Mouse (Mus musculus): Measurements from ENCODE around the gene Sox10. TPM values are rescaled to one million over a fixed set of nuclear protein-coding genes. Genes with fewer than 3 reads are reported as not detected.

Sox10 gene
- polyA plus RNA-seq, 1 experiment, result 0.43 TPM

- Histone ChIP-seq H3K9me3 (replicated peaks; ENCODE audit: control insufficient read depth, insufficient read depth, low read length, poor library complexity, severe bottlenecking) (no peaks in the 10 kb centered on the region), H3K9ac (ENCODE audit: low read depth, poor library complexity, severe bottlenecking) (no peak overlapping the region), H3K4me3 (ENCODE audit: low read depth, low read length) (0 out of 2 replicates have a peak overlapping the region, but pooled peaks have one; percentile 0), H3K36me3 (ENCODE audit: control insufficient read depth, insufficient read depth, low read length, poor library complexity, severe bottlenecking) (no peaks in the 10 kb centered on the region), H3K27ac (ENCODE audit: insufficient read depth, low read length) (no peak overlapping the region), H3K4me1 (ENCODE audit: control insufficient read depth, insufficient read depth, low read length) (peaks cover 2% of the 10 kb centered on the region), H3K27me3 (ENCODE audit: control insufficient read depth, insufficient read depth, low read length, poor library complexity, severe bottlenecking) (no peaks in the 10 kb centered on the region)
- TF ChIP-seq POLR2A (IDR thresholded peaks at IDR 0.05; ENCODE audit: insufficient read depth, low read length), result no peak
- TF ChIP-seq CTCF (IDR thresholded peaks at IDR 0.05; ENCODE audit: low read depth, low read length), result no peak
- TF ChIP-seq EP300 (IDR thresholded peaks at IDR 0.05; ENCODE audit: insufficient read depth, low read depth, low read length), result no peak
Measured at GRCm38 (mm10) chr15:79127101-79127500, 37.9 kb downstream of the Sox10 start.

- no peaks in the 10 kb centered on the region for H3K4me1 ChIP-seq (ENCODE audit: control insufficient read depth, insufficient read depth, low read length)
- no peak overlapping the region for H3K27ac ChIP-seq (ENCODE audit: insufficient read depth, low read length)
- H3K36me3 ChIP-seq (ENCODE audit: control insufficient read depth, insufficient read depth, low read length, poor library complexity, severe bottlenecking), result no peaks in the 10 kb centered on the region
- H3K4me3 ChIP-seq (ENCODE audit: low read depth, low read length), result 0 out of 2 replicates have a peak overlapping the region, but pooled peaks have one; percentile 0
- no peak overlapping the region for H3K9ac ChIP-seq (ENCODE audit: low read depth, poor library complexity, severe bottlenecking)
- no peaks in the 10 kb centered on the region for H3K9me3 ChIP-seq (replicated peaks; ENCODE audit: control insufficient read depth, insufficient read depth, low read length, poor library complexity, severe bottlenecking)
- no peaks in the 10 kb centered on the region for H3K27me3 ChIP-seq (ENCODE audit: control insufficient read depth, insufficient read depth, low read length, poor library complexity, severe bottlenecking)
- TF ChIP-seq EP300 (IDR thresholded peaks at IDR 0.05; ENCODE audit: insufficient read depth, low read depth, low read length) (no peak), POLR2A (IDR thresholded peaks at IDR 0.05; ENCODE audit: insufficient read depth, low read length) (no peak), CTCF (IDR thresholded peaks at IDR 0.05; ENCODE audit: low read depth, low read length) (peak; percentile 40)
Measured at GRCm38 (mm10) chr15:79126217-79126932, 38.7 kb downstream of the Sox10 start.

- H3K36me3 ChIP-seq (ENCODE audit: control insufficient read depth, insufficient read depth, low read length, poor library complexity, severe bottlenecking), result no peaks in the 10 kb centered on the region
- no peak overlapping the region for H3K4me3 ChIP-seq (ENCODE audit: low read depth, low read length)
- H3K27ac ChIP-seq (ENCODE audit: insufficient read depth, low read length), result no peak overlapping the region
- H3K9ac ChIP-seq (ENCODE audit: low read depth, poor library complexity, severe bottlenecking), result no peak overlapping the region
- H3K9me3 ChIP-seq (replicated peaks; ENCODE audit: control insufficient read depth, insufficient read depth, low read length, poor library complexity, severe bottlenecking), result no peaks in the 10 kb centered on the region
- TF ChIP-seq CTCF (IDR thresholded peaks at IDR 0.05; ENCODE audit: low read depth, low read length) (no peak), EP300 (IDR thresholded peaks at IDR 0.05; ENCODE audit: insufficient read depth, low read depth, low read length) (no peak), POLR2A (IDR thresholded peaks at IDR 0.05; ENCODE audit: insufficient read depth, low read length) (no peak)
- no peaks in the 10 kb centered on the region for H3K27me3 ChIP-seq (ENCODE audit: control insufficient read depth, insufficient read depth, low read length, poor library complexity, severe bottlenecking)
- H3K4me1 ChIP-seq (ENCODE audit: control insufficient read depth, insufficient read depth, low read length), result no peaks in the 10 kb centered on the region
Measured at GRCm38 (mm10) chr15:79124331-79124875, 40.6 kb downstream of the Sox10 start.

GRCm38 (mm10) chr15:79123751-79124150 is 41.3 kb downstream of the Sox10 start:
- TF ChIP-seq EP300 (IDR thresholded peaks at IDR 0.05; ENCODE audit: insufficient read depth, low read depth, low read length) (no peak), POLR2A (IDR thresholded peaks at IDR 0.05; ENCODE audit: insufficient read depth, low read length) (no peak), CTCF (IDR thresholded peaks at IDR 0.05; ENCODE audit: low read depth, low read length) (no peak)
- Histone ChIP-seq H3K9ac (ENCODE audit: low read depth, poor library complexity, severe bottlenecking) (no peak overlapping the region), H3K27me3 (ENCODE audit: control insufficient read depth, insufficient read depth, low read length, poor library complexity, severe bottlenecking) (no peaks in the 10 kb centered on the region), H3K36me3 (ENCODE audit: control insufficient read depth, insufficient read depth, low read length, poor library complexity, severe bottlenecking) (no peaks in the 10 kb centered on the region), H3K4me1 (ENCODE audit: control insufficient read depth, insufficient read depth, low read length) (no peaks in the 10 kb centered on the region), H3K27ac (ENCODE audit: insufficient read depth, low read length) (no peak overlapping the region), H3K9me3 (replicated peaks; ENCODE audit: control insufficient read depth, insufficient read depth, low read length, poor library complexity, severe bottlenecking) (no peaks in the 10 kb centered on the region), H3K4me3 (ENCODE audit: low read depth, low read length) (no peak overlapping the region)

GRCm38 (mm10) chr15:79122546-79122945 is 42.5 kb downstream of the Sox10 start:
- no peaks in the 10 kb centered on the region for H3K9me3 ChIP-seq (replicated peaks; ENCODE audit: control insufficient read depth, insufficient read depth, low read length, poor library complexity, severe bottlenecking)
- H3K27ac ChIP-seq (ENCODE audit: insufficient read depth, low read length), result no peak overlapping the region
- no peaks in the 10 kb centered on the region for H3K4me1 ChIP-seq (ENCODE audit: control insufficient read depth, insufficient read depth, low read length)
- TF ChIP-seq EP300 (IDR thresholded peaks at IDR 0.05; ENCODE audit: insufficient read depth, low read depth, low read length) (no peak), POLR2A (IDR thresholded peaks at IDR 0.05; ENCODE audit: insufficient read depth, low read length) (no peak), CTCF (IDR thresholded peaks at IDR 0.05; ENCODE audit: low read depth, low read length) (no peak)
- H3K4me3 ChIP-seq (ENCODE audit: low read depth, low read length), result no peak overlapping the region
- no peak overlapping the region for H3K9ac ChIP-seq (ENCODE audit: low read depth, poor library complexity, severe bottlenecking)
- H3K27me3 ChIP-seq (ENCODE audit: control insufficient read depth, insufficient read depth, low read length, poor library complexity, severe bottlenecking), result no peaks in the 10 kb centered on the region
- no peaks in the 10 kb centered on the region for H3K36me3 ChIP-seq (ENCODE audit: control insufficient read depth, insufficient read depth, low read length, poor library complexity, severe bottlenecking)

- H3K9me3 ChIP-seq (replicated peaks; ENCODE audit: control insufficient read depth, insufficient read depth, low read length, poor library complexity, severe bottlenecking), result no peaks in the 10 kb centered on the region
- TF ChIP-seq EP300 (IDR thresholded peaks at IDR 0.05; ENCODE audit: insufficient read depth, low read depth, low read length) (no peak), CTCF (IDR thresholded peaks at IDR 0.05; ENCODE audit: low read depth, low read length) (no peak), POLR2A (IDR thresholded peaks at IDR 0.05; ENCODE audit: insufficient read depth, low read length) (no peak)
- H3K9ac ChIP-seq (ENCODE audit: low read depth, poor library complexity, severe bottlenecking), result no peak overlapping the region
- no peaks in the 10 kb centered on the region for H3K36me3 ChIP-seq (ENCODE audit: control insufficient read depth, insufficient read depth, low read length, poor library complexity, severe bottlenecking)
- no peaks in the 10 kb centered on the region for H3K4me1 ChIP-seq (ENCODE audit: control insufficient read depth, insufficient read depth, low read length)
- no peaks in the 10 kb centered on the region for H3K27me3 ChIP-seq (ENCODE audit: control insufficient read depth, insufficient read depth, low read length, poor library complexity, severe bottlenecking)
- H3K27ac ChIP-seq (ENCODE audit: insufficient read depth, low read length), result no peak overlapping the region
- no peak overlapping the region for H3K4me3 ChIP-seq (ENCODE audit: low read depth, low read length)
Measured at GRCm38 (mm10) chr15:79122119-79122518, 42.9 kb downstream of the Sox10 start.
